Mouse (Mus musculus) brain, embryonic 18.5 days (tissue): ENCODE data around the gene Vmn1r26.
"Not testable (repeated sequence)": the region's sequence is repeated elsewhere in the genome, so short reads cannot be mapped to it uniquely, and the experiment has no call there.

Source experiments
- DNase-seq: peaks from one replicate; pipeline ENCODE4 v3.0.0-alpha.2; 2012; ENCODE audit warnings: low read depth, low spot score

Vmn1r26 gene

DNA sequence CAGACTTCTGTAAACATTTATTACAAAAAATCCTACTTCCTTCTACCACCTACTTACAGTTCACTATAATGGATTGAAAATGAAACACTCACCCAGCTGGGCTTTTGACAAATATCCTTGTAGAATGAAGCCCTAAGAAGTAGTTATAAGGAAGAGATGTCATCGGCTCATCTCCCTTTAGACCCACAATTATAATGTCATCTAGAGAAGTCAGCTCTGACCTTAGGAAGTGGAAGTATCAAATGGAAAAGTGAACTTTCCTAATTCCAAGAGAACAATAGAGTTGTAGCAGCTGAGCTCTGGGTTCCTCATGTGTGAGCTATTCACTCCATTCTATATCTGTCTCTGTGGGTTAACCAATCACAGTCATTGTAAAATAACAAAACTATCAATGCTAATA lies at the start of gene Vmn1r26:
TSS of gene Vmn1r26 (minus strand) at position 101 of the 400 bp plus-strand sequence.
- no peak for DNase-seq

- DNase-seq, result no peak
Measured at GRCm38 (mm10) chr6:58044025-58044424, 29.1 kb upstream of the Vmn1r26 start.

GRCm38 (mm10) chr6:58017478-58017877 lies 2.5 kb upstream of the Vmn1r26 start:
- not testable (repeated sequence) for DNase-seq

DNA sequence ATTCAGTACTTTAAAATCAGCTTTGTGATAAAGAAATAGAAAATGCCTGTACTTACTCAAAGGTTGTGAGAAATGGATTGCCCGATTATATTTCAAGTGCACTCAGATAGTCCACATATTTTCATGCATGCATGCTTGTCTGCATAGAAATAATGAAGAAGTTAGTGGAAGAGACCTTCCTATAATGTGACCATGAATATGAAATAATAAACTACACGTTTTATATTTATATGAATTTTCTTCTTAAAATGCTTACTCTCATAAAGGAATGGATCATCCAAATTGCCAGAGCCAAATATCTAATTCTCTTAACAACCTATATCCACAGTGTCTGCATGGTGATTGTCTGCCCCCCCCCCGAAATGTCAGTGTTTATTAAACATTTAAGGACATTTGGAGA lies 34.2 kb downstream of the Vmn1r26 start, which contains the start of gene Vmn1r25:
TSS of gene Vmn1r25 (minus strand) at position 101 of the 400 bp plus-strand sequence.
- no peak for DNase-seq

- not testable (repeated sequence) for DNase-seq
Measured at GRCm38 (mm10) chr6:57961403-57961802, 53.6 kb downstream of the Vmn1r26 start, which contains the start of gene Vmn1r24. Vmn1r24 (minus strand) TSS chr6:57961503.
